Mouse (Mus musculus) embryonic facial prominence, embryonic 10.5 days (tissue): ENCODE data around the gene Dtx4. TPM values are rescaled to one million over a fixed set of nuclear protein-coding genes. Genes with fewer than 3 reads are reported as not detected.

ENCODE experiments used
- DNase-seq: peaks from one replicate; pipeline ENCODE4 v3.0.0-alpha.2; 2017; ENCODE audit warnings: low spot score
- H3K27ac ChIP-seq: fragments of 300-500 bp; sonication (generic); replicated peaks from 2 replicates; pipeline ENCODE4 v1.5.1; 2016; ENCODE audit warnings: mild to moderate bottlenecking
- H3K27me3 ChIP-seq: fragments of 300-500 bp; sonication (generic); replicated peaks from 2 replicates; pipeline ENCODE4 v1.6.1; 2016; ENCODE audit warnings: low read depth, mild to moderate bottlenecking; ENCODE audit not compliant: poor library complexity, severe bottlenecking
- H3K36me3 ChIP-seq: fragments of 300-500 bp; sonication (generic); replicated peaks from 2 replicates; pipeline ENCODE4 v1.6.1; 2016; ENCODE audit warnings: mild to moderate bottlenecking, moderate library complexity
- H3K4me1 ChIP-seq: fragments of 300-500 bp; sonication (generic); 2 replicates; pipeline ENCODE4 v1.6.1; 2016
- H3K4me3 ChIP-seq: fragments of 300-500 bp; sonication (generic); 2 replicates; pipeline ENCODE4 v1.5.1; 2016; ENCODE audit warnings: mild to moderate bottlenecking, moderate library complexity
- H3K9me3 ChIP-seq: fragments of 300-500 bp; sonication (generic); 2 replicates; pipeline ENCODE4 v1.6.1; 2016; ENCODE audit warnings: mild to moderate bottlenecking
- WGBS: fragments of 180-500 bp; shearing (Covaris S2); methylation state at CpG from one replicate; pipeline ENCODE4 v1.1.7; 2016; 5-methylcytosine and 5-hydroxymethylcytosine counted together
- polyA plus RNA-seq: library from polyadenylated mRNA; unstranded; fragments of >200 nt; fragmentation: Nextera tagmentation; extraction: Ambion mirVana; gene quantifications from 2 replicates; pipeline ENCODE4 v1.2.1, GENCODE M21; 2016

Gene Dtx4
- polyA plus RNA-seq, 1 experiment from 2014 or later: 12.1 TPM

GRCm38 (mm10) chr19:12475380-12476250 lies 25.6 kb downstream of the Dtx4 start:
- no peak overlapping the region for H3K4me3 ChIP-seq
- H3K27ac ChIP-seq: no peak overlapping the region
- 89% methylated on average over 15 of the region's 15 CpGs for WGBS
- no peaks in the 10 kb centered on the region; the same call in 1 of the 2 replicates for H3K4me1 ChIP-seq
- no peaks in the 10 kb centered on the region for H3K9me3 ChIP-seq
- no peaks in the 10 kb centered on the region for H3K27me3 ChIP-seq
- H3K36me3 ChIP-seq: peaks cover 88% of the 10 kb centered on the region
- DNase-seq: no peak

GRCm38 (mm10) chr19:12473951-12474350 lies 27.3 kb downstream of the Dtx4 start:
- no peak overlapping the region for H3K4me3 ChIP-seq
- no peak for DNase-seq
- H3K9me3 ChIP-seq: no peaks in the 10 kb centered on the region
- H3K27ac ChIP-seq: no peak overlapping the region
- H3K27me3 ChIP-seq: no peaks in the 10 kb centered on the region
- no peaks in the 10 kb centered on the region; the same call in 1 of the 2 replicates for H3K4me1 ChIP-seq
- 97% methylated on average over 4 of the region's 4 CpGs for WGBS
- H3K36me3 ChIP-seq: peaks cover 83% of the 10 kb centered on the region

GRCm38 (mm10) chr19:12473201-12473641 lies 28.0 kb downstream of the Dtx4 start:
- WGBS: 62% methylated on average over 4 of the region's 4 CpGs
- H3K27me3 ChIP-seq: no peaks in the 10 kb centered on the region
- peaks cover 83% of the 10 kb centered on the region for H3K36me3 ChIP-seq
- H3K4me1 ChIP-seq: no peaks in the 10 kb centered on the region; the same call in 1 of the 2 replicates
- no peak overlapping the region for H3K27ac ChIP-seq
- no peaks in the 10 kb centered on the region for H3K9me3 ChIP-seq
- DNase-seq: no peak
- H3K4me3 ChIP-seq: no peak overlapping the region

GRCm38 (mm10) chr19:12472381-12472976 lies 28.8 kb downstream of the Dtx4 start:
- H3K4me3 ChIP-seq: no peak overlapping the region
- H3K36me3 ChIP-seq: peaks cover 83% of the 10 kb centered on the region
- H3K4me1 ChIP-seq: no peaks in the 10 kb centered on the region; the same call in 1 of the 2 replicates
- 89% methylated on average over 5 of the region's 5 CpGs for WGBS
- H3K27me3 ChIP-seq: no peaks in the 10 kb centered on the region
- DNase-seq: no peak
- H3K9me3 ChIP-seq: no peaks in the 10 kb centered on the region
- no peak overlapping the region; the same call in 1 of the 2 replicates for H3K27ac ChIP-seq

- 76% methylated on average over 3 of the region's 3 CpGs for WGBS
- no peaks in the 10 kb centered on the region for H3K9me3 ChIP-seq
- DNase-seq: no peak
- no peak overlapping the region for H3K4me3 ChIP-seq
- H3K27ac ChIP-seq: no peak overlapping the region
- no peaks in the 10 kb centered on the region; the same call in 1 of the 2 replicates for H3K4me1 ChIP-seq
- H3K36me3 ChIP-seq: peaks cover 82% of the 10 kb centered on the region
- no peaks in the 10 kb centered on the region for H3K27me3 ChIP-seq
Measured at GRCm38 (mm10) chr19:12471866-12472265, 29.4 kb downstream of the Dtx4 start.

GRCm38 (mm10) chr19:12467436-12467835 lies 33.8 kb downstream of the Dtx4 start:
- Histone ChIP-seq H3K36me3 (peaks cover 46% of the 10 kb centered on the region), H3K9me3 (no peaks in the 10 kb centered on the region), H3K27me3 (no peaks in the 10 kb centered on the region), H3K27ac (no peak overlapping the region), H3K4me1 (peaks cover 8% of the 10 kb centered on the region), H3K4me3 (no peak overlapping the region)
- WGBS: 86% methylated on average over 5 of the region's 5 CpGs
- DNase-seq: peak; percentile 47

GRCm38 (mm10) chr19:12466204-12466603 lies 35.0 kb downstream of the Dtx4 start:
- 35% methylated on average over 7 of the region's 7 CpGs for WGBS
- H3K36me3 ChIP-seq: peaks cover 37% of the 10 kb centered on the region

GRCm38 (mm10) chr19:12465530-12466144 lies 35.6 kb downstream of the Dtx4 start:
- Histone ChIP-seq H3K4me1 (peaks cover 8% of the 10 kb centered on the region), H3K36me3 (peaks cover 31% of the 10 kb centered on the region), H3K27ac (no peak overlapping the region), H3K9me3 (no peaks in the 10 kb centered on the region), H3K27me3 (no peaks in the 10 kb centered on the region), H3K4me3 (no peak overlapping the region)
- DNase-seq: no peak
- 93% methylated on average over 10 of the region's 10 CpGs for WGBS

More at GRCm38 (mm10) chr19:12466204-12466603, 35.0 kb downstream of the Dtx4 start:
- Histone ChIP-seq H3K9me3 (no peaks in the 10 kb centered on the region), H3K27me3 (no peaks in the 10 kb centered on the region), H3K4me3 (no peak overlapping the region), H3K27ac (no peak overlapping the region), H3K4me1 (peaks cover 8% of the 10 kb centered on the region)
- DNase-seq: peak; percentile 60

GRCm38 (mm10) chr19:12464674-12465073 lies 36.6 kb downstream of the Dtx4 start:
- peaks cover 26% of the 10 kb centered on the region for H3K36me3 ChIP-seq

GRCm38 (mm10) chr19:12464127-12464526 lies 37.1 kb downstream of the Dtx4 start:
- H3K9me3 ChIP-seq: no peaks in the 10 kb centered on the region
- peaks cover 8% of the 10 kb centered on the region for H3K4me1 ChIP-seq
- H3K27me3 ChIP-seq: no peaks in the 10 kb centered on the region
- WGBS: 82% methylated on average over 5 of the region's 5 CpGs
- no peak overlapping the region for H3K27ac ChIP-seq
- DNase-seq: no peak
- no peak overlapping the region for H3K4me3 ChIP-seq
- H3K36me3 ChIP-seq: peaks cover 21% of the 10 kb centered on the region

More at GRCm38 (mm10) chr19:12464674-12465073, 36.6 kb downstream of the Dtx4 start:
- DNase-seq: no peak
- no peaks in the 10 kb centered on the region for H3K9me3 ChIP-seq
- no peaks in the 10 kb centered on the region for H3K27me3 ChIP-seq
- peaks cover 8% of the 10 kb centered on the region for H3K4me1 ChIP-seq
- 81% methylated on average over 4 of the region's 4 CpGs for WGBS
- no peak overlapping the region for H3K27ac ChIP-seq
- no peak overlapping the region for H3K4me3 ChIP-seq

- H3K27ac ChIP-seq: no peak overlapping the region
- peak; percentile 15 for DNase-seq
- H3K36me3 ChIP-seq: peaks cover 17% of the 10 kb centered on the region
- peaks cover 8% of the 10 kb centered on the region for H3K4me1 ChIP-seq
- no peaks in the 10 kb centered on the region for H3K27me3 ChIP-seq
- no peaks in the 10 kb centered on the region for H3K9me3 ChIP-seq
- no peak overlapping the region for H3K4me3 ChIP-seq
- 24% methylated on average over 1 of the region's 1 CpGs for WGBS
Measured at GRCm38 (mm10) chr19:12463722-12464035, 37.6 kb downstream of the Dtx4 start.

GRCm38 (mm10) chr19:12462851-12463721 lies 38.2 kb downstream of the Dtx4 start:
- no peak overlapping the region for H3K27ac ChIP-seq
- 63% methylated on average over 7 of the region's 7 CpGs for WGBS
- H3K4me3 ChIP-seq: no peak overlapping the region
- peaks cover 8% of the 10 kb centered on the region for H3K4me1 ChIP-seq
- peaks cover 11% of the 10 kb centered on the region for H3K36me3 ChIP-seq
- H3K27me3 ChIP-seq: no peaks in the 10 kb centered on the region
- DNase-seq: no peak
- no peaks in the 10 kb centered on the region for H3K9me3 ChIP-seq
